Mouse (Mus musculus) adrenal gland (tissue): Measurements from ENCODE around the gene Tmtc1.

Experiments
- intact Hi-C: fragments of 180-260 bp; cut with DNase I; formaldehyde crosslinking; loops from one replicate; pipeline ENCODE4 v1.15.1; 2025

Tmtc1 gene

DNA sequence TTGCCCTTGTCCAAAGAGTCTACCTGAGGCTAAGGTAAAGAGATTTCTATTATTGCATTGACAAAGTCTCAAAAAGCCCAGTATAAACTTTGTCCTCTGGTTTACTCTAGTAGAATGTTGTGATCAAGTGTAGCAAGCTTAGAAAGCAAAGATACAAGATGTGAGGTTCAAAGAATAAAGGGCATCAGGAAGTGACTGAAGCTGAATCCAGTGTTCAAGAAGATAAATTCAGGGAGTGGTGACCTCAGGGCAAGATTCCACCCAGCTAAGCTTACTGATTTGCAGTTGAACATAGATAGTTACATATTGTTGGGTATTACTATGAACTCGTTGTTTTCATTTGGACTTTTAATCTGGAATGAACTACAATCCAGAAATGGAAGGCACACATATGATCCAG lies 258.5 kb downstream of the Tmtc1 start:
- intact Hi-C loops: no loop called here
